Mouse (Mus musculus): ENCODE results near the gene Alg6. TPM values are rescaled to one million over a fixed set of nuclear protein-coding genes. Genes with fewer than 3 reads are reported as not detected.

Alg6 gene
- polyA plus RNA-seq, 1 experiment: 4.2 TPM

DNA sequence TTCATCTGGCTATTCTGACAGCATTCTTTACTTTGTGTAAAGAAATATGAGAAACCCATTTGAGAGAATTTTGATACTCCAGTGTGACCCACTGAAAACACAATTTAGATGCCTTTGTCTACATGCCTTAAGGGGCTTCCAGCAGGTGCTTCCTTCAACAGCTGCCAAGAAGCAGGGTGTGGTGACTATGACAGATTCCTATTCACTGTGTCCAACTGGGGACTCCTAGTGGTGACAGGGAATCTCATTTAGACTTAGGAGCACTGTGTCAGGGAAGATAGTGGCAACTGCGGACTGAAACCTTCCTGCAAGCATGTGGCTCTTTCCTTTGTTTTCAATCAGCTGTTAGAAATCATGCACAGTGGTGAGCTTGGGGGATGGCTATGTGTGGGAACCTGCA, 51.3 kb downstream of the Alg6 start:
- H3K4me1 ChIP-seq (ENCODE audit: control insufficient read depth, insufficient read depth, low read length): no peaks in the 10 kb centered on the region
- TF ChIP-seq CTCF (conservative IDR thresholded peaks at IDR 0.05; ENCODE audit: insufficient read depth, insufficient read length, low read depth, low read length) (0 out of 2 replicates have a peak, but pooled peaks have one; percentile 32), POLR2A (IDR thresholded peaks at IDR 0.05; ENCODE audit: low read depth, low read length) (no peak)
- H3K27ac ChIP-seq (ENCODE audit: insufficient read depth, low read depth, low read length): no peak overlapping the region
- DNase-seq: peak; percentile 34
- H3K36me3 ChIP-seq (ENCODE audit: control insufficient read depth, insufficient read depth, low read length): no peaks in the 10 kb centered on the region
- no peak overlapping the region for H3K4me3 ChIP-seq (ENCODE audit: insufficient read depth, low read depth, low read length)
- WGBS: 67% methylated on average over 1 of the region's 1 CpGs
- no peaks in the 10 kb centered on the region for H3K27me3 ChIP-seq (replicated peaks; ENCODE audit: control insufficient read depth, insufficient read depth, low read length)

DNA sequence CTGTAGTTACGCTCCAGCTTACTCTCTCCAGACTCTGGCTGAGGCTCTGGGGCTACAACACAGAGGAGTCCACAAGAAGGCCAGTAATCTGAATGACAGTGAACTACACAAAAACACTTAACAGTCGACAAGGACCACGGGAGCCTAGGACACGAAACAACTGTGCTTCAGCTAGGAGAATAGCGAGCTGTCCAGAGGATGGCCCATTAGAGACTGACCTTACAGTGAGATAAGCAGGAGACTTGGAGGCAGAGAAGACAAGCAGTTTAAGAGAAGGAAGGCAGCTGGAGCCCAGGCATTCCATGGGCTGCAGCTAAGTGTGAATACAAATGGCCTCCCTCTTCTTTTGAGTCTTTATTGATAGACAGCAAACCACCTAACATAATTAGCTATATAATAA, 55.1 kb downstream of the Alg6 start:
- Histone ChIP-seq H3K27ac (ENCODE audit: insufficient read depth, low read depth, low read length) (no peak overlapping the region), H3K36me3 (ENCODE audit: control insufficient read depth, insufficient read depth, low read length) (no peaks in the 10 kb centered on the region), H3K27me3 (replicated peaks; ENCODE audit: control insufficient read depth, insufficient read depth, low read length) (no peaks in the 10 kb centered on the region), H3K4me3 (ENCODE audit: insufficient read depth, low read depth, low read length) (no peak overlapping the region), H3K4me1 (ENCODE audit: control insufficient read depth, insufficient read depth, low read length) (no peaks in the 10 kb centered on the region)
- peak; percentile 18 for DNase-seq
- WGBS: 76% methylated on average over 5 of the region's 5 CpGs
- TF ChIP-seq CTCF (conservative IDR thresholded peaks at IDR 0.05; ENCODE audit: insufficient read depth, insufficient read length, low read depth, low read length): no peak

DNA sequence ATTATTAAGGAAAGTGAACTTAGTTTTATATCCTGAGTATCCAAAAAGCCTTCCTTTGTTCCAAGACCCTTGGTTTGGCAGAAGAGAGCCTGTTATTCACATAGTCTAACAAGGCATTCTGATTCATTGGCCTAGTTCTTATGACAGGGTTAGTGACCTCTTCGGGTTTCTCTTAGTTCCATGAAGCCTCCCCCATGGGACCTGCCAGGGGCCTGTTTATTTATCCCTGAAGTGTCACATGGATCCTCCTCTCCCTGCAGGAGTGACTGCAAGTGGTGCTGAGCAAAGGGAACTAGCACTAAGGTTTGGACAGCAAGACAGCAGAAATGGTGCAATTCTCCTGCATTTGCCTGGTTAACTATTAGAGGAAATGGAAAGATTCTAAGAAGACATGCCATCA, 57.6 kb downstream of the Alg6 start:
- TF ChIP-seq CTCF (conservative IDR thresholded peaks at IDR 0.05; ENCODE audit: insufficient read depth, insufficient read length, low read depth, low read length): no peak
- TF ChIP-seq POLR2A (IDR thresholded peaks at IDR 0.05; ENCODE audit: low read depth, low read length): no peak
- no peaks in the 10 kb centered on the region for H3K27me3 ChIP-seq (replicated peaks; ENCODE audit: control insufficient read depth, insufficient read depth, low read length)
- no peaks in the 10 kb centered on the region for H3K4me1 ChIP-seq (ENCODE audit: control insufficient read depth, insufficient read depth, low read length)
- no peak overlapping the region for H3K27ac ChIP-seq (ENCODE audit: insufficient read depth, low read depth, low read length)
- 7% methylated on average over 1 of the region's 1 CpGs for WGBS
- H3K36me3 ChIP-seq (ENCODE audit: control insufficient read depth, insufficient read depth, low read length): no peaks in the 10 kb centered on the region
- H3K4me3 ChIP-seq (ENCODE audit: insufficient read depth, low read depth, low read length): no peak overlapping the region
- peak; percentile 39 for DNase-seq

DNA sequence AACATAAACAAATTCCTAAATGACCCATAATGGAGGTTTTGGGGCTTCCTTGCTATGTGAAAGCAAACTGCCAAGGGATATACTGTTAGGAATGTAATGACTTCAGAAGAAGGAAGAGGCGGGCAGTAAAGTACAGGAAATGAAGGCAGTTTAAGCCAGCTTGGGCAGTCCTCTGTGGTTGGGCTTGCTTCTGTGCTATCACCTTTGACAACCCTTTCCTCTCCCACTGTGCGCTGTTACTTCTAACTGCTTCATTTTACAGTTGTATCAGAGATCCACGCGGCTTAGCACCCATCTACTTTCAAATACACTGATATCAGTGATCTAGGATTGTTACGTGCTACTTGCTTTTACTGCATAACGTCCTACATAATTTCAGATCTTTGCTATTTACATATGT, 76.9 kb downstream of the Alg6 start:
- Histone ChIP-seq H3K36me3 (ENCODE audit: control insufficient read depth, insufficient read depth, low read length) (no peaks in the 10 kb centered on the region), H3K27me3 (replicated peaks; ENCODE audit: control insufficient read depth, insufficient read depth, low read length) (no peaks in the 10 kb centered on the region), H3K4me3 (ENCODE audit: insufficient read depth, low read depth, low read length) (no peak overlapping the region), H3K27ac (ENCODE audit: insufficient read depth, low read depth, low read length) (no peak overlapping the region), H3K4me1 (ENCODE audit: control insufficient read depth, insufficient read depth, low read length) (no peaks in the 10 kb centered on the region)
- DNase-seq: no peak
- 91% methylated on average over 6 of the region's 6 CpGs for WGBS
- no peak for TF ChIP-seq POLR2A (IDR thresholded peaks at IDR 0.05; ENCODE audit: low read depth, low read length)
- TF ChIP-seq CTCF (conservative IDR thresholded peaks at IDR 0.05; ENCODE audit: insufficient read depth, insufficient read length, low read depth, low read length): no peak

Other genes with a start within 250 kb of the Alg6 start
- gene Foxd3, start 59.4 kb upstream of the Alg6 start, polyA plus RNA-seq (2012; rRNA removed): 0.06 and 0.11 TPM in 2 replicates
- 1.7 and 1.8 TPM in 2 replicates for gene Efcab7, start 113.5 kb downstream of the Alg6 start, polyA plus RNA-seq (2012; rRNA removed)
- gene Pgm1, start 213.8 kb downstream of the Alg6 start, polyA plus RNA-seq (2012; rRNA removed): 82.9 and 84.2 TPM in 2 replicates
- gene Itgb3bp, start 214.1 kb downstream of the Alg6 start, polyA plus RNA-seq (2012; rRNA removed): 0.86 and 1.3 TPM in 2 replicates